Mouse (Mus musculus): ENCODE measurements around the gene Mterf1b.
"Not testable (repeated sequence)": the region's sequence is repeated elsewhere in the genome, so short reads cannot be mapped to it uniquely, and the experiment has no call there.

DNA sequence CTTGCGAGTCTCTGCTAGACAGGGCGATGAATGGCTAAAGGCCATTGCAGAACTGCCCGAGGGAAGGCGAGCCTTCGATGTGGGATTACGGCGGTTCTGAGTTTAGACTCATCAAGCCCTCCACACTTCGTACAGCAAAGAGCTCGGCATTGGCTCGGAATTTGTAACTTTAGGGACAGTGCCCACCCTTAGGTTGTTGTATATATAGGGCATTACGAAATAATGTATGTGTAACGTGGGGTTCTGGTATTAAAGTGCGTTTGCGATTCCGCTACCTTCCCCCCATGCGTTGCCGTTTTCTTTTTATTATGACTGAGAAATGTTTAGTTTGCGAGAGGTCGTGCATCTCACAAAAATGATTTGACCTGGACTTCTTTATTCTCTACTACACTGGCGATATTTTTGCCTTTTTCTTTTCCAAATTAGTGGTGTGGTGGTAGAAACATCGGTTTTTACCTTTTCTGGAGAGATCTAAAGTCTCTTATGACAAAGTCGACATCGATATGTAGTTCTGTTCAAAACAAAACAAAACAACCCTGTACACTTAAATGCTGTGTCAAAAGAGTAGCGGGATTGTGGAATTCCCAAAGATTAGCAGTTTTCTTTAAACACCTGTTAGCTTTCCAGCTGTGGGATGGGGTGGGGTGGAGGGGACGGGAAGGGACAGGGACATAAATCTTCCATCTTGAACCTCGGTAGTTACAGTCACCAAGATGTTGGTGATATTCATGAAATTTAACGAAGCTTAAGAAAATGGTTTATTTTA is 497 bp downstream of the Mterf1b start:
- TF ChIP-seq GATA1 (IDR thresholded peaks at IDR 0.05; ENCODE audit: borderline replicate concordance, low read length); POLR2AphosphoS5 (IDR thresholded peaks at IDR 0.05; ENCODE audit: insufficient replicate concordance, low read depth, low read length); CTCF (IDR thresholded peaks at IDR 0.05; ENCODE audit: low read depth, low read length); TAL1 (conservative IDR thresholded peaks at IDR 0.05; ENCODE audit: low read depth, low read length); GATA2 (IDR thresholded peaks at IDR 0.05; ENCODE audit: borderline replicate concordance, low read depth, low read length): not testable (repeated sequence)

All from G1E (cell line).